Mouse (Mus musculus) lung, embryonic 14.5 days (tissue): ENCODE measurements around the gene Mllt10. TPM values are rescaled to one million over a fixed set of nuclear protein-coding genes. Genes with fewer than 3 reads are reported as not detected.
A peak's percentile ranks its signal among the peaks of the same experiment; 100 is the strongest.

ENCODE experiments used
- ATAC-seq: fragments of 200-750 bp; cut with Nextera tagmentation; 2 replicates; pipeline ENCODE4 v1.8.0; 2017; ENCODE audit warnings: mild to moderate bottlenecking, moderate TSS enrichment, moderate library complexity; ENCODE audit not compliant: insufficient read depth
- DNase-seq: peaks from one replicate; pipeline ENCODE4 v3.0.0-alpha.2; 2015
- H3K27ac ChIP-seq: fragments of 300-500 bp; sonication (generic); 2 replicates; pipeline ENCODE4 v1.5.1; 2014; ENCODE audit warnings: low read depth, mild to moderate bottlenecking, moderate library complexity
- H3K27me3 ChIP-seq: fragments of 300-500 bp; sonication (generic); 2 replicates; pipeline ENCODE4 v1.6.1; 2014; ENCODE audit warnings: low read length, control low read depth; ENCODE audit not compliant: insufficient read depth
- H3K36me3 ChIP-seq: fragments of 300-500 bp; sonication (generic); 2 replicates; pipeline ENCODE4 v1.6.1; 2014; ENCODE audit warnings: control low read depth; ENCODE audit not compliant: insufficient read depth
- H3K4me1 ChIP-seq: fragments of 300-500 bp; sonication (generic); 2 replicates; pipeline ENCODE4 v1.6.1; 2014; ENCODE audit warnings: antibody characterized with exemption, control low read depth; ENCODE audit not compliant: insufficient read depth
- H3K4me2 ChIP-seq: fragments of 300-500 bp; sonication (generic); 2 replicates; pipeline ENCODE4 v1.6.1; 2014; ENCODE audit warnings: mild to moderate bottlenecking
- H3K4me3 ChIP-seq: fragments of 300-500 bp; sonication (generic); 2 replicates; pipeline ENCODE4 v1.5.1; 2014; ENCODE audit warnings: low read depth, low read length
- H3K9ac ChIP-seq: fragments of 300-500 bp; sonication (generic); 2 replicates; pipeline ENCODE4 v1.6.1; 2014
- H3K9me3 ChIP-seq: fragments of 300-500 bp; sonication (generic); 2 replicates; pipeline ENCODE4 v1.6.1; 2016; ENCODE audit warnings: low read depth, low read length, control low read depth
- CTCF ChIP-seq: IDR thresholded peaks from 2 replicates; pipeline ENCODE4 v1.5.1; 2016; ENCODE audit warnings: antibody characterized with exemption, low read depth
- WGBS: fragments of 180-500 bp; shearing (Covaris S2); extraction: QIAGEN DNeasy Blood & Tissue Kit; methylation state at CpG from one replicate; pipeline ENCODE4 v1.1.7; 2014; 5-methylcytosine and 5-hydroxymethylcytosine counted together
- polyA plus RNA-seq: library from polyadenylated mRNA; unstranded; fragments of >200 nt; fragmentation: Nextera tagmentation; extraction: Ambion mirVana; gene quantifications from 2 replicates; pipeline ENCODE4 v1.2.1, GENCODE M21; 2014

The Mllt10 gene
- polyA plus RNA-seq, 1 experiment from 2014 or later, result 46.2 TPM

- ATAC-seq (no peak), DNase-seq (no peak)
- 0 out of 2 replicates have a peak, but pooled peaks have one; percentile 4 for TF ChIP-seq CTCF
- Histone ChIP-seq H3K4me2 (no peak overlapping the region), H3K9me3 (no peaks in the 10 kb centered on the region), H3K4me3 (no peak overlapping the region), H3K9ac (no peak overlapping the region), H3K4me1 (no peaks in the 10 kb centered on the region), H3K36me3 (peaks cover 70% of the 10 kb centered on the region), H3K27me3 (no peaks in the 10 kb centered on the region), H3K27ac (no peak overlapping the region)
- 45% methylated on average over 3 of the region's 3 CpGs for WGBS
These were observed 162.8 kb downstream of the Mllt10 start for GRCm38 (mm10) chr2:18217867-18218266.

GRCm38 (mm10) chr2:18218500-18218899 lies 163.5 kb downstream of the Mllt10 start:
- ATAC-seq (no peak), DNase-seq (no peak)
- 79% methylated on average over 5 of the region's 5 CpGs for WGBS
- Histone ChIP-seq H3K27me3 (no peaks in the 10 kb centered on the region), H3K27ac (no peak overlapping the region), H3K9me3 (no peaks in the 10 kb centered on the region), H3K36me3 (peaks cover 64% of the 10 kb centered on the region), H3K4me3 (no peak overlapping the region), H3K4me1 (no peaks in the 10 kb centered on the region), H3K4me2 (no peak overlapping the region), H3K9ac (no peak overlapping the region)
- no peak for TF ChIP-seq CTCF

GRCm38 (mm10) chr2:18219136-18219535 lies 164.1 kb downstream of the Mllt10 start:
- no peaks in the 10 kb centered on the region for H3K4me1 ChIP-seq
- ATAC-seq, result no peak
- no peaks in the 10 kb centered on the region for H3K27me3 ChIP-seq
- TF ChIP-seq CTCF, result no peak
- H3K4me2 ChIP-seq, result no peak overlapping the region
- H3K9ac ChIP-seq, result no peak overlapping the region
- DNase-seq, result no peak
- H3K4me3 ChIP-seq, result no peak overlapping the region
- no peaks in the 10 kb centered on the region for H3K9me3 ChIP-seq
- WGBS, result 70% methylated on average over 8 of the region's 8 CpGs
- peaks cover 57% of the 10 kb centered on the region for H3K36me3 ChIP-seq
- no peak overlapping the region for H3K27ac ChIP-seq

GRCm38 (mm10) chr2:18219569-18219968 lies 164.5 kb downstream of the Mllt10 start:
- Histone ChIP-seq H3K4me3 (no peak overlapping the region), H3K4me1 (no peaks in the 10 kb centered on the region), H3K36me3 (peaks cover 53% of the 10 kb centered on the region), H3K9ac (no peak overlapping the region), H3K27me3 (no peaks in the 10 kb centered on the region), H3K9me3 (no peaks in the 10 kb centered on the region), H3K4me2 (no peak overlapping the region), H3K27ac (no peak overlapping the region)
- ATAC-seq, result no peak
- TF ChIP-seq CTCF, result no peak
- 77% methylated on average over 13 of the region's 13 CpGs for WGBS
- no peak for DNase-seq

- H3K4me2 ChIP-seq, result no peak overlapping the region
- no peaks in the 10 kb centered on the region for H3K4me1 ChIP-seq
- H3K4me3 ChIP-seq, result no peak overlapping the region
- H3K27me3 ChIP-seq, result no peaks in the 10 kb centered on the region
- TF ChIP-seq CTCF, result no peak
- H3K27ac ChIP-seq, result no peak overlapping the region
- no peak for DNase-seq
- no peak overlapping the region for H3K9ac ChIP-seq
- no peak for ATAC-seq
- 34% methylated on average over 8 of the region's 8 CpGs for WGBS
- H3K36me3 ChIP-seq, result no peaks in the 10 kb centered on the region
- no peaks in the 10 kb centered on the region for H3K9me3 ChIP-seq
These were observed 173.5 kb downstream of the Mllt10 start for GRCm38 (mm10) chr2:18228486-18229062.

GRCm38 (mm10) chr2:18229279-18229678 lies 174.2 kb downstream of the Mllt10 start:
- H3K9me3 ChIP-seq, result no peaks in the 10 kb centered on the region
- ATAC-seq (no peak), DNase-seq (no peak)
- H3K4me2 ChIP-seq, result no peak overlapping the region
- H3K4me1 ChIP-seq, result no peaks in the 10 kb centered on the region
- no peak overlapping the region for H3K9ac ChIP-seq
- H3K27ac ChIP-seq, result no peak overlapping the region
- no peaks in the 10 kb centered on the region for H3K36me3 ChIP-seq
- 23% methylated on average over 2 of the region's 2 CpGs for WGBS
- H3K27me3 ChIP-seq, result no peaks in the 10 kb centered on the region
- TF ChIP-seq CTCF, result no peak
- H3K4me3 ChIP-seq, result no peak overlapping the region

- no peak overlapping the region for H3K4me3 ChIP-seq
- H3K9ac ChIP-seq, result no peak overlapping the region
- no peaks in the 10 kb centered on the region for H3K36me3 ChIP-seq
- DNase-seq (no peak), ATAC-seq (no peak)
- H3K4me2 ChIP-seq, result no peak overlapping the region
- WGBS, result 36% methylated on average over 4 of the region's 4 CpGs
- TF ChIP-seq CTCF, result no peak
- no peaks in the 10 kb centered on the region for H3K4me1 ChIP-seq
- H3K9me3 ChIP-seq, result no peaks in the 10 kb centered on the region
- no peak overlapping the region for H3K27ac ChIP-seq
- no peaks in the 10 kb centered on the region for H3K27me3 ChIP-seq
These were observed 176.1 kb downstream of the Mllt10 start for GRCm38 (mm10) chr2:18231143-18231542.
